Mouse (Mus musculus) ES-CJ7 (cell line): ENCODE data around the gene Col18a1.

ENCODE experiments used
- DNase-seq: peaks from one replicate; pipeline ENCODE4 v3.0.0; 2011; ENCODE audit warnings: low read depth, low spot score

Gene Col18a1

DNA sequence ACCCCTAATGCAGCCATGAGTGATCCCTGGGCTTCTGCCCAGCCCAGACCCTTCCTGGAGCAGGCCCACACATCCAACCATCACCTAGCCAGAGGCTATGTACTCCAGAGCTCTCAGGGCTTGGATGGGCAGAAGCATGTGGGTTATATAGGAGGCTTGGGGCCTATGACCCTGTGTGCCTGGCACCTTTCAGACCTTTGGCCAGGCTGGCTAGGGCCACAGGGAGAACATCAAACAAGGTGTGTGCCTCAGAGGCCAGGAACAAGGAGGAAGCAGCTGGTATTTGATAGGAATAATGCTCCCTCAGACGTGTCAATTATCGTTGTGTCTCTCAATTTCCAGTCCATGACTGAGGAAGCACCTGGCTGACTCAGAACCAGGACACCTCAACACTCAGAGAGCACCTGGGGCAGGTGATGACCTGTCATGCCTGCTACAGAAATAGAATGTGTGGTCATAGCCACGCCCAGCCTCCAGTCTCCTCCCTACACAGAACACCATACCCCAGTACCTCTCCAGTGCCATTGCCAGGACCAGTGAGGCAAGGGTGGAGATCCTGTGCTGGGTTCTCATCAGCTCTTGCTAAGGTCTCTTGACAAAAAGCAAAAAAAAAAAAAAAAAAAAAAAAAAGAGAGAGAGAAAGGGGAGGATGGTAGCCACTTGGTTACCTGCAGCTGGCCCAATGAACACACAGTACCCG is 54.6 kb downstream of the Col18a1 start:
- DNase-seq: no peak

- no peak for DNase-seq
Observed at GRCm38 (mm10) chr10:77110843-77111242, 55.5 kb downstream of the Col18a1 start.

GRCm38 (mm10) chr10:77110010-77110409 is 56.3 kb downstream of the Col18a1 start:
- no peak for DNase-seq

- DNase-seq: no peak
Observed at GRCm38 (mm10) chr10:77108106-77108505, 58.2 kb downstream of the Col18a1 start.

DNA sequence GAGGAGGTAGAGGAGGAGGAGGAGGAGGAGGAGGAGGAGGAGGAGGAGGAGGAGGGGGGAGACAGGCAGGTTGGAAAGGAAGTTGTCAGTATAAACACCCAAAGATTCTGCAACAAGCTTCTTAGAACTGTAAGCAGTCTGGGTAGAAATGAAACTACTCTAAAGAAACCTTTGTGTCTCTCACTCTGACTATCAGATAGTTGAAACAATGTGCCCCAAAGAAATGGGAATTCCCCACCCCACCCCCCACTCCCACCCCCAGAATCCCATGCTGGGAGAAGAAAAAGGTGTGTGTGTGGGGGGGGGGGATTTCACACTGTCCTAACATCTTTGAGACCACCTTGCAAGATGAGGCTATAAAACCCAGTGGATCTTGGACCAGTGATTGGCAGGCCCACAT is 62.0 kb downstream of the Col18a1 start:
- no peak for DNase-seq

DNA sequence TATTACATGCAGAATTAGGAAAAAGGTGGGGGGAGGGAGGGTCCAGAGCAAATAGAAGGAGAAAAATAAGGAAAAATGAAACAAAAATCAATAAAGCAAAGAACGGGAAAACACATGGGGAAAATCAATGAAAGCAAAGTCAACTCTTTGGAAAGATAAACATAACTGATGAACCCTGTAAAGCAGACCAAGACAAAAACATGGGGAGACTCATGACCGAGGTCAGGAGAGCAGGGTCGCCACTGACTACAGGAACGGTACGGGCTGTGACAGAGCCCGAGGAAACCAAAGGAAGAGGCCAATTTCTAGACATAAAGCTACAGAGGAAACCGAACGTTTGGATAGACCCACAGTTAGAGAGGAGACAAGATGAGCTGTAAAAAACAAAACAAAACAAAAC is 62.7 kb downstream of the Col18a1 start:
- DNase-seq: no peak

DNA sequence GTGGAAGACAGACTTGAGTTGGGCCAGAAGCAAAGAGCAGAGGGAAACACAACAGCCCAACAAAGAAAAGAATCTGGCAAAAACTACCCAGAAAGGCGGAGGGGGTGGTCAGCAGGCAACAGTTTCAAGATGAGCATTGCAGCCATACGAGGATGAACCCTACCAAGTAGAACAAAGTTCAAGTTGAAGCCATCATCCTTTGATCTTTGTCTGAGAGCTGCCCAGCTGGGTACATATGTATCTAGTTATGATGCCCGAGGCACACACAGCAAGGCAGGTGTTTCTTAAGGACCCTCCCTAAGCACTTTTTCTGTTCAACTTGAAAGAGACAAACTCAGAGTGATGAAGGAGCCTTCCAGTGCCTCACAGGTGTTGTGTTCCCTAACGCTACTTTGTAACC is 66.6 kb downstream of the Col18a1 start:
- no peak for DNase-seq

GRCm38 (mm10) chr10:77098619-77099018 is 67.7 kb downstream of the Col18a1 start:
- no peak for DNase-seq

DNA sequence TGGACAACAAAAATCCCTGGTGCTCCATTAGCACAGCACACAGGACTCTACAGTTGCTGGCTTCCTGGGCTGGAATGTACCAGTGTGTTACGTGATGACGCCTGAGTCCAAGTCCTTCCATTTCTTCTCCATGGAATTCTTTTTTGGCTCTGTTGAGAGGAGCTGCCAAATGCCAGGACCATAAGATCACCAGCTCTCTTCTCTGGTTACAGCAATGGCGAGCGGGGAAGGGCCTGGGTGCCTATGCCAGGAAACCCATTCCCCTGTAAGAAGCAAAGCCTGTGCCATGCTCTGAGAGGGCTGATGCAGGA is 68.5 kb downstream of the Col18a1 start:
- DNase-seq: no peak

GRCm38 (mm10) chr10:77097006-77097889 is 69.1 kb downstream of the Col18a1 start:
- DNase-seq: peak; percentile 60

- DNase-seq: no peak
Observed at GRCm38 (mm10) chr10:77095666-77096065, 70.7 kb downstream of the Col18a1 start.

GRCm38 (mm10) chr10:77093817-77094216 is 72.5 kb downstream of the Col18a1 start:
- DNase-seq: no peak

- DNase-seq: no peak
Observed at GRCm38 (mm10) chr10:77091538-77092097, 74.7 kb downstream of the Col18a1 start.

GRCm38 (mm10) chr10:77090063-77090462 is 76.3 kb downstream of the Col18a1 start:
- DNase-seq: no peak

- DNase-seq: no peak
Observed at GRCm38 (mm10) chr10:77089336-77089735, 77.0 kb downstream of the Col18a1 start.

GRCm38 (mm10) chr10:77084568-77084967 is 81.8 kb downstream of the Col18a1 start:
- no peak for DNase-seq

GRCm38 (mm10) chr10:77082921-77083320 is 83.4 kb downstream of the Col18a1 start:
- no peak for DNase-seq

DNA sequence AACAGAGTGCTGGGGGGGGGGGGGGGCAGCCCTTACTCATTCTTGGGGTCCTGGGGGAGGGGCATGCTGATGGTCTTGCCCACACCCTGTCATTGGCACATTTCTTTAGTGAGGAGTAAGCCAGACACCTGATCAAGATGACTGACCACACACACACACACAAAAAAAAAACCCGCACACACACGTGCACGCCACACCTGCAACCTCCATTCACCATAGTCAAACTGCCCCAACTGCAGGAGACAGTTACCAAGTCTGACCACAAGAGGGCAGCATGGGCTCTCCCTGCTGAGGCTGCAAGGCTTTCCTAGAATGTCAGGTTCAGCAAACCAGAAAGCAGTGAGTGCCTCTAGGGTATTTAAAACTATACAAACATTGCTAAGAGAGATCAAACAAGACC is 83.9 kb downstream of the Col18a1 start:
- peak; percentile 84 for DNase-seq

DNA sequence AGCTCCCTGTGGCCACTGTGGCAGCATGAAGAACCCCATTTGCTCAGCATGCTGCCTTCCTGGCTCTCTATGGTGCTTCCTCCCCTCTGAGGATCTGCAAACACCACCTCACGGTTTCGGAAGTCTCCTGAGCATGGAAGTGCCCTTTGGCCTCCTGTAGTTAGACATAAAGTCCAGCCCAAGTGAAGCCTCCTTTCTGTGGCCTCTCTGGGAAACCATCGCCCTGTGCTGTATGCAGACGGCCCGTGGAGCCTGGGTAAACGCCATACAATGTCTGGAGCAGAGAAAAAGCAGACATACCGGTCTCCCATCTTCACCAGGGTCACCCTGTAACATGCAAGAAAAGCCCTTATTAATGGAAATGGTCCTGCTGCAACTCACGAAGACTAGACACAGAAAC is 87.4 kb downstream of the Col18a1 start:
- DNase-seq: no peak

DNA sequence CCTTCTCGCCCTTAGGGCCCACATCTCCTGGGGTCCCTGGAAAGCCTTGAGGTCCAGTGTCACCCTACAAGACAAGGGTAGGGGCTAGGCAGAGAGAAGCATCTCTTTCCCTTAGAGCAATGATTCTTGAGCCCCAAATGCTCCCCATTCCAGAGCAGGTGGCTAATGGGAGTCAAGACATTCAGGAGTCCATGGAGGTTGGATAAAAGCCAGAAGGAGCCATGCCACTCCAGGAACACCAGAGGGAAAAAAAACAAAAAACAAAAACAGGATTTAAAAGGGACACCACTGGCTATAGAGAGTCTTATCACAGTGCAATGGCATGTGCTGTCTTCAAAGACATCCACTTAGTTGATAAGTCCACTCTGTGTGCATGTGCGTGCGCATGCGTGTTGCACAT is 87.9 kb downstream of the Col18a1 start:
- no peak for DNase-seq

GRCm38 (mm10) chr10:77074276-77074974 is 91.9 kb downstream of the Col18a1 start:
- no peak for DNase-seq

GRCm38 (mm10) chr10:77070072-77070471 is 96.3 kb downstream of the Col18a1 start:
- peak; percentile 83 for DNase-seq
